Mouse (Mus musculus): ENCODE measurements around the gene Bpifa2. TPM values are rescaled to one million over a fixed set of nuclear protein-coding genes. Genes with fewer than 3 reads are reported as not detected.
"Not testable (repeated sequence)": the region's sequence is repeated elsewhere in the genome, so short reads cannot be mapped to it uniquely, and the experiment has no call there.

The Bpifa2 gene
- not detected in 2 replicates for polyA plus RNA-seq (2012; rRNA removed)

- WGBS = 71% methylated on average over 3 of the region's 3 CpGs
- no peak for DNase-seq (ENCODE audit: low read depth, low spot score)
These were observed at the start of gene Bpifa2 for GRCm38 (mm10) chr2:154007965-154008364. Gene Bpifa2 (plus strand): TSS chr2:154008265.

GRCm38 (mm10) chr2:153962821-153963331, 45.2 kb upstream of the Bpifa2 start:
- 64% methylated on average over 4 of the region's 4 CpGs for WGBS
- DNase-seq (ENCODE audit: low read depth, low spot score) = no peak

DNA sequence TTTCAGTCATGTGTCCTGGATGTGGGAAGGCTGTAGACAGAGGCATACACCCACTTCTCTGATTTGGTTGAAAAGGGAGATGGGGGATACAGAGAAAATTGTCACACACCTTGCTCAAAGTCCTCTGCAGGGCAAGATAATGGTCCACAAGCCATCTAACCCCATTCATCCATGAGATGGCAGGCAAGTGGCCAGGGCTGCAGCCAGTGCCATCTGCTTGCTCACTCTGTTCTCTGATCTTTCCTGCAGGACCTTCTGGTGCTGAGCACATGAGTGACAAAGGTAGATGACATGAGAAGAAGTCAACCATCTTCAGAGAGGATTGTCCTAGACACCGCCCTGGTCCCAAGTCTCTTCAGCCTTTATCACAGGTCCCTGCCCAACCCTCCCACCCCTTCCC, 44.7 kb upstream of the Bpifa2 start:
- no peak for DNase-seq (ENCODE audit: low read depth, low spot score)
- 83% methylated on average over 1 of the region's 1 CpGs for WGBS

DNA sequence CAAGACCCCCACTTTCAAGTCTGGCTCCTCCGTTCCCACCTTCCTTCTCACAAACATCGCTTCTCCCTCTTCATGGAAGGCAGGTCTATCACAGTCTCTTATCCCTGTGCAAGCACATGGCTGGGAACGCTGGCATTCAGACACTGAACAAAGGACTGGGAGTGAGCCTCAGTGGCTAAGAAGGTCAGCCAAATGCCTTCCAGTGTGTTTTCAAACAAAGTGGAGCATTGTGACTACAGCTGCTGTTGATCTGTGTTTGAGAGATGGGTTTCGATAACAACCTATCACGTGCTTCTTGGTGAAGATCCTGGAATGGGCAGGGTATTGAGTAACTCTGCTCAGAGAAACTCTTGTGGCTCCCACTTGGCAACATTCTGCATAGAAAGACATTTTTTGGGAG, 37.8 kb upstream of the Bpifa2 start:
- 76% methylated on average over 5 of the region's 5 CpGs for WGBS
- no peak for DNase-seq (ENCODE audit: low read depth, low spot score)

- WGBS = 59% methylated on average over 5 of the region's 5 CpGs
- no peak for DNase-seq (ENCODE audit: low read depth, low spot score)
These were observed 33.5 kb upstream of the Bpifa2 start, which contains the start of gene Bpifa6 for GRCm38 (mm10) chr2:153974582-153974981. Gene Bpifa6 (plus strand): TSS chr2:153974945.

GRCm38 (mm10) chr2:153995770-153996169, 12.3 kb upstream of the Bpifa2 start:
- 3% methylated on average over 7 of the region's 7 CpGs for WGBS
- peak; percentile 33 for DNase-seq (ENCODE audit: low read depth, low spot score)

DNA sequence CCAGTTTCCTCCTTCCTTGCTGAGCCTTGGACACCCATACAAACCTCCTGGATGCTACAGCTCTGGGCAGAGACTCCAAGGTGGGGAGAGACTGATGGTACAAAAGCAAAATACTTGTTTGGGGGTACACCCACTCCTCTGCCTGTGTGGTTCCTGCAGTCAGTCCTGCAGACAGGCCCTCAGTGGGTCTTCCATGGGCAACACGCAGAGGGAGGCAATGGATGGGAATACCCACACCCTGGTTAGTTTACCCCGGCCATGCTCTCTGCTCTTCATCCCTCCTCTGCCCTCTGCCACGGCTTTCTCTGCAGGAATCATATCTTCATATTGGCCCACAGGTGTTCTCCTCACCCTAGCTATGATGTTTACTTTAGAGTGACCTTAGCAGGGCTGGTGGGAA, 7.6 kb upstream of the Bpifa2 start:
- WGBS = 57% methylated on average over 3 of the region's 3 CpGs
- DNase-seq (ENCODE audit: low read depth, low spot score) = no peak

DNA sequence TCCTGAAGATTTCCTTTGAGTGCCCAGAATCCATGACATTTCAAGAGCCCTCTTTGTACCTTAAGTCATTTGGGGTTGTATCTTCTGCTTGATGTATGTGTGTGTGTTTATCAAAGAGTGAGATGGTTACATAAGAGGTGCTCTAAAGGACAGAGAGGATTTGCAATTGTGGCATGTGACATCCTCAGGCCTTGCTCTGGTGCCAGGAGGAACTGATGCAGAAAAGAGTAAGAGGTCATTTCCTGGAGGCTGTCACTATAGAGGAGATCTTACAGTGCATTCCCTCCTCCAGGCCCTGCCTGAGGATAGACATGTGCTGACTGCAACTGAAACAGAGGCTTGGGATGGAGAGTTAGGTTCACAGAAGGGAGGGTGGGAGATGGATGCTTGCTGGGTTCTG, 7.0 kb upstream of the Bpifa2 start:
- DNase-seq (ENCODE audit: low read depth, low spot score) = no peak

GRCm38 (mm10) chr2:154004456-154004855, 3.6 kb upstream of the Bpifa2 start:
- DNase-seq (ENCODE audit: low read depth, low spot score) = no peak
- WGBS = 74% methylated on average over 1 of the region's 1 CpGs

DNA sequence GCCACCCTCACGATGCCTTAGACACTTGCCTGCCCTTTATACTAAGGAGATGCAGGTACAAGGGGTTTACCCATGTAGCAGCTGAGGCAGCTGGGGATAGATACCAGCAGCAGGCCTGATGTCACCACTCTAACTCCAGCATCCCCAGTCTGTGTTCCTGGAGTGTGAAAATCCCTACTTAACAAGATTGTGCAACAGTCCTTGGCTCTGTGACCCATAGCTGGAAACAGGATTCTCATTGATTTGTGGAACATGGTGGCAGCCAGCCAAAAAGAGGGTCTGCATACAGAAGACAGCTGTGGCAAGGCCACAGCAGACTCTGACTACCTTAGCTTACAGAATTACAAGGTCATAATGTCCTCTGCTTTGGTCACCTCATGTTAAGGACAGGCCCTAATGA, 3.0 kb upstream of the Bpifa2 start:
- WGBS = 87% methylated on average over 1 of the region's 1 CpGs
- no peak for DNase-seq (ENCODE audit: low read depth, low spot score)

DNA sequence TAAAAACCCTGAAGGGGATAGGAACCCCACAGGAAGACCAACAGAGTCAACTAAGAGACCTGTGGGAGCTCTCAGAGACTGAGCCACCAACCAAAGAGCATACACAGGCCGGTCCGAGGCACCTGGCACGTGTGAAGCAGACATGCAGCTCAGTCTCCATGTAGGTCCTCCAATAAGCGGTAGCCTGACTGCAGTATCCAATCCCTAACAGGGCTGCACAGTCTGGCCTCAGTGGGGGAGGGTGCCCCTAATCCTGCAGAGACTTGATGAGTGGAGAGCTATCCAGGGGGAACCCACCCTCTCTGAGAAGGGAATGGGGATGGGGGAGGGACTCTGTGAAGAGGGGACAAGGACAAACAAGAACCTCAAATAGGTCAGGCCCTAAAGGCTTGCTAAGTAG, 2.3 kb upstream of the Bpifa2 start:
- DNase-seq (ENCODE audit: low read depth, low spot score) = no peak
- 85% methylated on average over 4 of the region's 4 CpGs for WGBS

DNA sequence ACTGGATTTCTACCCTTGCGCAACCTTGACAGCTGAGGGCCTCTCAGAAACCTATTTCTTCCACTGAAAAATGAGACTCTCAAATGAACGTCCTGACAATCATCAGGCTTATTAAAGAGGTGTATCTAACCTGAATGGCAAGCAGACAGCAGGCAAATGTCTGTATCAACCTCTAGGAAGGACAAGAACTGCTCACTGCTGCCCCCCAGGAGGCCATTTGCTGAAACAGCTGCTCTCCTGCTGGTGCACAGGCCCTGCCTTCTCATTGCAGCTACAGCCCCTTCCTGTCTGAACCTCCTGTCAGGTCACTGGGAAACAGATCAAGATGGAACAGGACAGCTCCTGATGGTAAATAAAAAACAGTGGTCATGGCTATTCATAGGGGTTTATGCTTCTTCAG, 1.7 kb upstream of the Bpifa2 start:
- DNase-seq (ENCODE audit: low read depth, low spot score) = no peak
- 79% methylated on average over 2 of the region's 2 CpGs for WGBS

- no peak for DNase-seq (ENCODE audit: low read depth, low spot score)
- 73% methylated on average over 1 of the region's 1 CpGs for WGBS
These were observed 684 bp upstream of the Bpifa2 start for GRCm38 (mm10) chr2:154007381-154007780.

DNA sequence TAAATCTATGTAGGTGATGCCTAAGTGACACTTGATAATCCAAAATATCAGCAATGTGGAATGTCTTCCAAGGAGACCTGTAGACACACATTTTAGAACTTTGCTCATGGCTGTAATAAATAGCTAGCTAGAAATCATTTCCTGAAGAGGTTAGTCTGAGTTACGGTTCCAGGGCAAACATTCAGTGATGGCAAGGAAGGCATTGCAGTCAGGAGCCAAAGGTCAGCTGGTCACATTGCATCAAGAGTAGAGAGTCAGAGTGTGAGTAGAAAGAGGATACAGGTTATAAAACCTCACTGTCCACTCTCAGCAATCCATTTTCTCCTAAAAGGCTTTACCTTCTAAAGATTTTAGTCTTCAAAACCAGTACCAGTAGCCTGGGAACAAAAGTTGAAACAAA, 9.9 kb downstream of the Bpifa2 start:
- no peak for DNase-seq (ENCODE audit: low read depth, low spot score)
- 11% methylated on average over 1 of the region's 1 CpGs for WGBS

DNA sequence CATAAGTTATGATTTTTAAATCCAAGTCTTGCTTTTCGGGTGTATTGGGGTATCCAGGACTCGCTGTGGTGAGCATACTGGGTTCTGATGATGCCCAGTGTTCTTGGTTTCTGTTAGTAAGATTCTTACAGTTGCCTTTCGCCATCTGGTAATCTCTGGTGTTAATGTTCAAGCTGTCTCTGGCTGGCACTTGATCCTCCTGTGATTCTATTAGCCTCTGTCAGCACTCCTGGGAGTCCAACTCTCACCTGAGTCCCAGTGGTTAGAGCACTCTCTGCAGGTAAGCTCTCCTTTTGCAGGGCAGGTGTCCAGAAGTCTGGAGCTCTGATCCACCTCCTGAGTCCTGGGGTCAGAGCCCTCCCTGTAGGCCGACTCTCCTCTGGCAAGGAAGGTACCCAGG, 16.6 kb downstream of the Bpifa2 start:
- 74% methylated on average over 4 of the region's 4 CpGs for WGBS

DNA sequence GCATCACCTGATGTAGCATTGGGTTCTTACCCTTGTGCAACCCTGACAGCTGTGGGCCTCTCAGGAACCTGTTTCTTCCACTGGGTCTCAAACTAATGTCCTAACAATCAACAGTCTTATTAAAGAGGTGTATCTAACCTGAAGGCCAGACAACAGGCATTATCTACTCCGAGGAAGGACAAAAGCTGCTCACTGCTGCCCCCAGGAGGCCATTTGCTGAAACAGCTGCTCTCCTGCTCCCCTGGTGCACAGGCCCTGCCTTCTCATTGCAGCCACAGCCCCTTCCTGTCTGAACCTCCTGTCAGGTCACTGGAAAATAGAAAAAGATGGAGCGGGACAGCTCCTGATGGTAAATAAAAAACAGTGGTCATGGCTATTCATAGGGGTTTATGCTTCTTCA, 30.9 kb downstream of the Bpifa2 start:
- 54% methylated on average over 2 of the region's 2 CpGs for WGBS

More for the DNA sequence above, 16.6 kb downstream of the Bpifa2 start:
- not testable (repeated sequence) for DNase-seq (ENCODE audit: low read depth, low spot score)

DNA sequence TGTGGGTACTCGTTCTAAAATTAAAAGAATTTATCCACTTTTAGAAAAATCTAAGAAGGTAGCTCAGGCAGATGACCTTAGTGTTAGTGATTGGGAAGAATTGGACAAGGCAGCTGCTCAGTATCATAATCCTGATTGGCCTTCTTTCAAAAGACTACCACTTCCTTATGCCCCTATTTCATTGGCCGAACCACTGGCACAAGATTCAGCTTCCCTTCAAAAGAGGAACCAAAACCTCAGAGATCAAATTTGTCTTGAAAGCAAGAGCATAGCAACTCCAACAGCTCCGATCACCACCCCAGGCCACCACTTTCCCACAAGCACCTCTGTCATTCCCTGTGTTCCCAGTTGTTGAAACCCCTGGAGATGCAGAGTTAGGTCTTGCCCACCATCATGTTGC, 36.7 kb downstream of the Bpifa2 start:
- WGBS = 79% methylated on average over 3 of the region's 3 CpGs
- DNase-seq (ENCODE audit: low read depth, low spot score) = no peak

More for the DNA sequence above, 30.9 kb downstream of the Bpifa2 start:
- DNase-seq (ENCODE audit: low read depth, low spot score) = no peak

DNA sequence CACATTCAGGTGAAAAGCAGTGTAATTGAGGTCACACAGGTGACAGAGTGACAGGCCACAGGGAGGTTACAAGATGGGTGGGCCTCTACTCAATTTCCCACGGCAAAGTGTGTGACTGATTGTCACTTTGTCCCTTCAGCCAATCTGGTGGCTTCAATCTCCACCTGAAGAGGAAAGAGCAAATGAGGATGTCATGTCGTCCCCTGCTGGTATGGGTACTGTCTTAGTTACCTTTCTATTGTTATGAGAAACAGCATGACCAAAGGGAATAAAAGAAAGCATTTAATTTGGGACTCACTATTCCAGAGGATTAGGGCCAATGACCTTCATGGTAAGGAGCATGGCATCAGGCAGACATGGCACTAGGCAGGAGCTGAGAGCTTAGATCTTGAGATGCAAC, 50.6 kb downstream of the Bpifa2 start:
- no peak for DNase-seq (ENCODE audit: low read depth, low spot score)
- 45% methylated on average over 2 of the region's 2 CpGs for WGBS
